Mouse (Mus musculus) embryo, embryonic 10 days (tissue): Measurements from ENCODE around the gene Gm8281.
A peak's percentile ranks its signal among the peaks of the same experiment; 100 is the strongest.
"Not testable (repeated sequence)": the region's sequence is repeated elsewhere in the genome, so short reads cannot be mapped to it uniquely, and the experiment has no call there.

Experiments used
- DNase-seq: peaks from one replicate; pipeline ENCODE4 v3.0.0-alpha.2; 2015; ENCODE audit warnings: low spot score

Gm8281 gene

DNA sequence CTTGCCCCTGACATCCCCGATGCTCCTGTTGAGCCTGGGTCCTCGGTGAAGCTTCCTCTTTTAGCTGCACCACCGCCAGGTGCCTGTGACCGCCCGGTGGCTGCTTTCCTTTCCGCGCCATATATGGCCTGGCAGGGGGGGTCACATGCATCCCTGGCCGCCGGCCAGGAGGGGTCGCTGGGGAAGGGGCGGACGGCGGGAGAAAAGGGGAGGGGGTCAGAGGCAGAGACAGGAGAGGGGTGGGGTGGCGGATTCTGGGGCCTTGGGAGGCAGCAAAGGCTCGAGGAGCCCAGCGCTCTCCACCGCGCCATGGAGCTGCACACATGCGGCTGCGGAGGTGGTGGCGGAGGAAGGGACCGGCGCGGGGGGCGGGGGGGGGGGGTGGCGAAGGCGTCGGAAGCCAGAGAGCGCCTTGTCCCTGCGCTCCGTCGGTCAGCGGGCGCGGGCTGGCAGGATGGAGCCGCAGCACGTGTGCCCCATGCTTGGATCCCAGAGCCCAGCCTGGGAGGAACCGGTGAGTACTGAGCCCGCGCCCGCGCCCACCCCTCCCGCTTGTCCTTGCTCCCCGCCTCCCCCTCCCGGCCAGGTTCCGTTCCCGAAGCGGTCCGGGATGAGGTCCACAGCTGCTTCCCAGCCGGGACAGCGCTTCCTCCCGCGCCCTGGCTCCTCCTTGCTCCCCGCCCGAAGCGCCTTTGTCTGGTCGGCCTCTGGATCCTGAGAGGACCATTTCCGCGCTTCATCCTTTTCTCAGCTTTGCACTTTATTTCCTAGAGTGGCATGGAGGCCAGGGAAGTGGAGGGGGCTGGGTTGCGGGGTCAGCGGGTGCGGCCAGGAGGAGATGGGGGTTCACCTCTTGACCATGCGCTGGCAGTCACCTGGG is at the start of gene Gm8281:
Gene Gm8281 (plus strand): TSS at position 430 of the 880 bp plus-strand sequence.
- peak; percentile 11 for DNase-seq

DNA sequence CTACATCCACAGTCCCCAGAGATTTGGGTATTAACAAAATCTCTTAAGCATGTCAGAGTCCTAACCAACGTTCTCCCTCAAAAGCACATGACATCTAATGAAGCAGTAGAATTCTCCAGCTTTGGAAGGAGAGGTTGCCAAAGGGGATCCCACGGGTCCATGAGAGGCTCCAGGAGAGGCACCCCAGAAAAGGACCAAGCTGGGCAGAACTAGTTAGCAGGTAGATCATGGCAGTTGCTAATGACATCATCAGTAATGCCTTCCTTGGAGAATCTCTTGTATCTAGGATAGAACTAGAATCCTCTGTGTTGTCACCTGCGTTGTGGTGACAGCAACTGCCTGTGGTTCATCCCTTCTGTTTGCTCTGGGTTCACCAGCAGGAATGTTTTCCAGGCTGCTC is 20.5 kb upstream of the Gm8281 start, which contains the start of gene 4930555G01Rik:
Gene 4930555G01Rik (plus strand): TSS at position 301 of the 400 bp plus-strand sequence.
- DNase-seq = not testable (repeated sequence)

DNA sequence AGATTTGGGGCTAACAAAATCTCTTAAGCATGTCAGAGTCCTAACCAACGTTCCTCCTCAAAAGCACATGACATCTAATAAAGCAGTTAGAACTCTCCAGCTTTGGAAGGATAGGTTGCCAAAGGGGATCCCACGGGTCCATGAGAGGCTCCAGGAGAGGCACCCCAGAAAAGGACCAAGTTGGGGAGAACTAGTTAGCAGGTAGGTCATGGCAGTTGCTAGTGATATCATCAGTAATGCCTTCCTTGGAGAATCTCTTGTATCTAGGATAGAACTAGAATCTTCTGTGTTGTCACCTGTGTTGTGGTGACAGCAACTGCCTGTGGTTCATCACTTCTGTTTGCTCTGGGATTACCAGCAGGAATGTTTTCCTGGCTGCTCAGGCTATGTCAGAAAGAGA is 60.4 kb downstream of the Gm8281 start, which contains the start of gene Gm8279:
Gene Gm8279 (plus strand): TSS at position 301 of the 400 bp plus-strand sequence.
- DNase-seq = not testable (repeated sequence)
